8 mouse cellular contexts compared by ENCODE assay signal in genomic region chr5:38220328-38220912, GRCm38 (mm10). TPM values are rescaled to one million over a fixed set of nuclear protein-coding genes. Genes with fewer than 3 reads are reported as not detected.
DNase-seq lines count a peak whose midpoint lies in the region; ATAC-seq lines count a peak whose summit lies in the region.

Zbtb49 (minus strand) TSS chr5:38220457.
Lyar (plus strand) TSS chr5:38220470.

- peak within 1 kb of the TSS; percentile 90 for H3K4me3 ChIP-seq in heart, embryonic 13.5 days
- H3K4me3 ChIP-seq in liver, embryonic 12.5 days, result peak within 1 kb of the TSS; percentile 87
- H3K4me3 ChIP-seq in stomach, embryonic 15.5 days (replicated peaks), result peak within 1 kb of the TSS; percentile 74

- H3K27ac ChIP-seq in heart, embryonic 13.5 days (replicated peaks), result peak within 1 kb of the TSS; percentile 68
- peak within 1 kb of the TSS; percentile 65 for H3K27ac ChIP-seq in liver, embryonic 12.5 days
- H3K27ac ChIP-seq in stomach, embryonic 15.5 days, result peak within 1 kb of the TSS; percentile 44; the same call in 1 of the 2 replicates

- H3K4me1 ChIP-seq in heart, embryonic 13.5 days, result peaks cover 25% of the 10 kb centered on the region
- H3K4me1 ChIP-seq in liver, embryonic 12.5 days, result peaks cover 41% of the 10 kb centered on the region
- peaks cover 15% of the 10 kb centered on the region for H3K4me1 ChIP-seq in stomach, embryonic 15.5 days

- H3K9me3 ChIP-seq in heart, embryonic 13.5 days, result no peaks in the 10 kb centered on the region
- H3K9me3 ChIP-seq in liver, embryonic 12.5 days (replicated peaks), result no peaks in the 10 kb centered on the region
- no peaks in the 10 kb centered on the region for H3K9me3 ChIP-seq in stomach, embryonic 15.5 days

- peaks cover 36% of the 10 kb centered on the region for H3K36me3 ChIP-seq in heart, embryonic 13.5 days
- H3K36me3 ChIP-seq in liver, embryonic 12.5 days, result peaks cover 44% of the 10 kb centered on the region
- H3K36me3 ChIP-seq in stomach, embryonic 15.5 days, result no peaks in the 10 kb centered on the region; the same call in 1 of the 2 replicates

- H3K27me3 ChIP-seq in heart, embryonic 13.5 days (replicated peaks), result no peaks in the 10 kb centered on the region
- H3K27me3 ChIP-seq in liver, embryonic 12.5 days (replicated peaks), result no peaks in the 10 kb centered on the region
- H3K27me3 ChIP-seq in stomach, embryonic 15.5 days (replicated peaks), result no peaks in the 10 kb centered on the region

- peak; percentile 92 for ATAC-seq in erythroid progenitor cell, adult 5-6 weeks (replicated peaks; ENCODE audit: low FRiP score, poor library complexity, severe bottlenecking)
- ATAC-seq in heart, embryonic 13.5 days (ENCODE audit: extremely low read depth, insufficient number of reproducible peaks, low FRiP score, low TSS enrichment), result peak; percentile 81
- peak; percentile 90 for ATAC-seq in liver, embryonic 12.5 days
- peak; percentile 92 for ATAC-seq in stomach, embryonic 15.5 days (ENCODE audit: insufficient read depth, low FRiP score, low read depth)

- H3K9ac ChIP-seq in heart, embryonic 13.5 days, result peak within 1 kb of the TSS; percentile 95
- H3K9ac ChIP-seq in liver, embryonic 12.5 days, result peak within 1 kb of the TSS; percentile 84
- peak within 1 kb of the TSS; percentile 79 for H3K9ac ChIP-seq in stomach, embryonic 15.5 days

- H3K4me2 ChIP-seq in heart, embryonic 13.5 days, result peak within 1 kb of the TSS; percentile 85
- peak within 1 kb of the TSS; percentile 90 for H3K4me2 ChIP-seq in liver, embryonic 12.5 days
- peak within 1 kb of the TSS; percentile 72 for H3K4me2 ChIP-seq in stomach, embryonic 15.5 days

- WGBS in heart, embryonic 13.5 days, result under 1% methylated on average over 55 of the region's 55 CpGs
- under 1% methylated on average over 55 of the region's 55 CpGs for whole genome bisulfite sequencing in liver, embryonic 12.5 days (ENCODE audit: insufficient replicate concordance)
- WGBS in stomach, embryonic 15.5 days, result under 1% methylated on average over 53 of the region's 55 CpGs

- DNase-seq in CD4-positive helper T cell, adult 2 months (ENCODE audit: low read depth, low spot score), result peak; percentile 95
- peak; percentile 73 for DNase-seq in brain, embryonic 18.5 days (ENCODE audit: low read depth, low spot score)
- DNase-seq in kidney, postnatal 10 days, result peak; percentile 96
- DNase-seq in natural killer cell, adult 2 months (ENCODE audit: low spot score in 2 of 2), result peak; percentile 93 to 94

RNA-seq across cellular contexts. Expression of gene Zbtb49, which starts in this region (rescaled TPM):
- total RNA-seq in erythroid progenitor cell, adult 5-6 weeks (2015; ENCODE audit: low replicate concordance), result 1.1 and 2.1 TPM in 2 replicates
- 3.0 and 4.4 TPM in 2 replicates for total RNA-seq in erythroid progenitor cell, adult 5-6 weeks (2017; ENCODE audit: low replicate concordance)
- 7.2 TPM in 2 replicates for polyA plus RNA-seq in heart, embryonic 13.5 days (2015; fragmentation: Nextera tagmentation; extraction: Ambion mirVana)
- 4.4 and 5.4 TPM in 2 replicates for polyA plus RNA-seq in liver, embryonic 12.5 days (2016; fragmentation: Nextera tagmentation; extraction: Ambion mirVana)
- 12.0 and 12.5 TPM in 2 replicates for polyA plus RNA-seq in stomach, embryonic 15.5 days (2015; fragmentation: Nextera tagmentation; extraction: Ambion mirVana)

RNA-seq across cellular contexts. Expression of gene Lyar, which starts in this region (rescaled TPM):
- 14.8 and 18.9 TPM in 2 replicates for total RNA-seq in erythroid progenitor cell, adult 5-6 weeks (2015; ENCODE audit: low replicate concordance)
- total RNA-seq in erythroid progenitor cell, adult 5-6 weeks (2017; ENCODE audit: low replicate concordance), result 11.0 and 30.8 TPM in 2 replicates
- 50.6 and 52.3 TPM in 2 replicates for polyA plus RNA-seq in heart, embryonic 13.5 days (2015; fragmentation: Nextera tagmentation; extraction: Ambion mirVana)
- polyA plus RNA-seq in liver, embryonic 12.5 days (2016; fragmentation: Nextera tagmentation; extraction: Ambion mirVana), result 145 and 147 TPM in 2 replicates
- polyA plus RNA-seq in stomach, embryonic 15.5 days (2015; fragmentation: Nextera tagmentation; extraction: Ambion mirVana), result 96.6 and 106 TPM in 2 replicates

Comparison
In these comparisons a context has a peak if more than half of its experiments do, and no peak if none do; other contexts are left out.
1. Peak in every context shown above with its lines: DNase-seq, ATAC-seq, H3K4me3 ChIP-seq and H3K27ac ChIP-seq.